24 mouse cellular contexts compared by ENCODE assay signal in genomic region chr9:29660059-29660613, GRCm38 (mm10).
DNase-seq lines count a peak whose midpoint lies in the region; ATAC-seq and TF ChIP-seq lines count a peak whose summit lies in the region.
"Had no signal": no experiment of that assay in that cellular context is flagged by ENCODE, and none has a peak within 500 bp of the region (broad histone marks: within the 10 kb centered on the region; RNA-seq: fewer than 3 reads in every experiment).

No protein-coding gene starts in this region.

- no peaks in the 10 kb centered on the region for H3K9me3 ChIP-seq in lung, embryonic 14.5 days (ENCODE audit: low read depth, low read length)
- H3K9me3 ChIP-seq in lung, embryonic 16.5 days (ENCODE audit: control insufficient read depth, low read length), result no peaks in the 10 kb centered on the region
- H3K9me3 ChIP-seq: embryonic facial prominence, embryonic 10.5 days; embryonic facial prominence, embryonic 12.5 days; forebrain, embryonic 13.5 days; forebrain, embryonic 15.5 days had no signal

- no peaks in the 10 kb centered on the region for H3K36me3 ChIP-seq in lung, embryonic 14.5 days (ENCODE audit: insufficient read depth)
- no peaks in the 10 kb centered on the region for H3K36me3 ChIP-seq in lung, embryonic 16.5 days (ENCODE audit: control insufficient read depth, insufficient read depth, low read length)
- H3K36me3 ChIP-seq: embryonic facial prominence, embryonic 10.5 days; embryonic facial prominence, embryonic 12.5 days; forebrain, embryonic 15.5 days; G1E had no signal

- peak; percentile 83 for ATAC-seq in lung, embryonic 14.5 days (ENCODE audit: insufficient read depth)
- peak; percentile 74 for ATAC-seq in lung, embryonic 16.5 days (ENCODE audit: low read depth)
- ATAC-seq: activated CD4-positive, CD25-positive, alpha-beta regulatory T cell, adult 4 months; CD4-positive, CD25-positive, alpha-beta regulatory T cell, adult 4 months; forebrain, embryonic 13.5 days; forebrain, embryonic 15.5 days; Patski had no signal

- H3K9ac ChIP-seq in lung, embryonic 14.5 days, result no peak overlapping the region
- no peak overlapping the region for H3K9ac ChIP-seq in lung, embryonic 16.5 days (ENCODE audit: low read length)
- H3K9ac ChIP-seq: embryonic facial prominence, embryonic 12.5 days; forebrain, embryonic 13.5 days; forebrain, embryonic 15.5 days had no signal

- TF ChIP-seq CTCF in lung, embryonic 14.5 days (IDR thresholded peaks at IDR 0.05; ENCODE audit: low read depth), result no peak

- WGBS in lung, embryonic 14.5 days, result 25% methylated on average over 3 of the region's 3 CpGs
- 37% methylated on average over 3 of the region's 3 CpGs for WGBS in lung, embryonic 16.5 days

- DNase-seq in lung, embryonic 14.5 days, result peak; percentile 89
- DNase-seq in lung, postnatal 14 days, result no peak
- no peak for DNase-seq in lung, adult 18-20 months
- peak; percentile 19 for DNase-seq in lung, postnatal 10 days
- DNase-seq in lung, postnatal 36 days, result no peak
- DNase-seq: adrenal gland, adult 8-10 months; adrenal gland, postnatal 14 days; adrenal gland, postnatal 36 days; B cell, adult 2 months; cerebellum, adult 11-12 months; cerebellum, adult 2 months; cerebellum, adult 9-10 months; cerebellum, postnatal 10 days; cerebellum, postnatal 25 days had no signal

- no peak overlapping the region for H3K4me3 ChIP-seq in lung, embryonic 14.5 days (ENCODE audit: low read depth, low read length)
- H3K4me3 ChIP-seq in lung, embryonic 16.5 days (ENCODE audit: low read length), result no peak overlapping the region
- H3K4me3 ChIP-seq: embryonic facial prominence, embryonic 10.5 days; embryonic facial prominence, embryonic 12.5 days; forebrain, embryonic 13.5 days; forebrain, embryonic 15.5 days had no signal

- peaks cover 18% of the 10 kb centered on the region for H3K27me3 ChIP-seq in lung, embryonic 14.5 days (ENCODE audit: insufficient read depth, low read length)
- peaks cover 25% of the 10 kb centered on the region for H3K27me3 ChIP-seq in lung, embryonic 16.5 days (ENCODE audit: control insufficient read depth, insufficient read depth, low read depth, low read length)
- H3K27me3 ChIP-seq: CH12.LX; forebrain, embryonic 15.5 days had no signal

- H3K4me2 ChIP-seq in lung, embryonic 14.5 days, result no peak overlapping the region
- H3K4me2 ChIP-seq in lung, embryonic 16.5 days (ENCODE audit: low read depth, low read length), result no peak overlapping the region
- H3K4me2 ChIP-seq: embryonic facial prominence, embryonic 12.5 days; forebrain, embryonic 13.5 days; forebrain, embryonic 15.5 days had no signal

- H3K27ac ChIP-seq in lung, embryonic 14.5 days (ENCODE audit: low read depth), result no peak overlapping the region
- H3K27ac ChIP-seq in lung, embryonic 16.5 days (ENCODE audit: low read length), result no peak overlapping the region
- H3K27ac ChIP-seq: embryonic facial prominence, embryonic 10.5 days; embryonic facial prominence, embryonic 12.5 days; forebrain, embryonic 13.5 days; forebrain, embryonic 15.5 days had no signal

- no peaks in the 10 kb centered on the region for H3K4me1 ChIP-seq in lung, embryonic 14.5 days (ENCODE audit: insufficient read depth)
- no peaks in the 10 kb centered on the region for H3K4me1 ChIP-seq in lung, embryonic 16.5 days (replicated peaks; ENCODE audit: control insufficient read depth, insufficient read depth, low read length)
- H3K4me1 ChIP-seq: embryonic facial prominence, embryonic 12.5 days had no signal

Comparison
In these comparisons a context has a peak if more than half of its experiments do, and no peak if none do; other contexts are left out.
1. DNase-seq: peak in lung, embryonic 14.5 days (single experiment) and lung, postnatal 10 days (single experiment); none in lung, postnatal 14 days (single experiment), lung, adult 18-20 months (0 of 2) and lung, postnatal 36 days (single experiment).